Mouse (Mus musculus) megakaryocyte, embryonic 14.5 days (primary cell): ENCODE results near the gene Stk10. TPM values are rescaled to one million over a fixed set of nuclear protein-coding genes. Genes with fewer than 3 reads are reported as not detected.

Experiments used
- H3K27me3 ChIP-seq: replicated peaks from 2 replicates; pipeline ENCODE3; 2012; ENCODE audit warnings: inconsistent platforms
- H3K36me3 ChIP-seq: replicated peaks from 2 replicates; pipeline ENCODE3; 2012; ENCODE audit warnings: low read length, inconsistent platforms, mixed read lengths
- H3K4me1 ChIP-seq: 2 replicates; pipeline ENCODE4 v1.6.1; 2012; ENCODE audit warnings: inconsistent platforms
- H3K4me3 ChIP-seq: replicated peaks from 2 replicates; pipeline ENCODE3; 2012; ENCODE audit warnings: moderate library complexity, mild to moderate bottlenecking, inconsistent platforms
- H3K9me3 ChIP-seq: 2 replicates; pipeline ENCODE4 v1.6.1; 2012; ENCODE audit warnings: inconsistent platforms
- FLI1 ChIP-seq: IDR thresholded peaks from 2 replicates; pipeline ENCODE4 v1.6.1; 2012; ENCODE audit warnings: low read length, inconsistent platforms, mixed read lengths
- GATA1 ChIP-seq: IDR thresholded peaks from 3 replicates; pipeline ENCODE4 v1.6.1; 2012; ENCODE audit warnings: mixed read lengths, low read length, inconsistent platforms, borderline replicate concordance
- polyA plus RNA-seq: library from polyadenylated mRNA; stranded (reverse); fragments of >175 nt; gene quantifications from 2 replicates; pipeline ENCODE4 v1.2.3, GENCODE M21; 2012; ENCODE audit warnings: low replicate concordance; ENCODE audit not compliant: insufficient read depth

The Stk10 gene
- polyA plus RNA-seq, 1 experiment = 28.3 TPM

GRCm38 (mm10) chr11:32519354-32519753, 13.8 kb upstream of the Stk10 start:
- no peak overlapping the region for H3K4me3 ChIP-seq
- H3K9me3 ChIP-seq = no peaks in the 10 kb centered on the region
- H3K4me1 ChIP-seq = peaks cover 18% of the 10 kb centered on the region
- no peaks in the 10 kb centered on the region for H3K27me3 ChIP-seq
- no peak for TF ChIP-seq FLI1
- TF ChIP-seq GATA1 = no peak
- peaks cover 41% of the 10 kb centered on the region for H3K36me3 ChIP-seq

DNA sequence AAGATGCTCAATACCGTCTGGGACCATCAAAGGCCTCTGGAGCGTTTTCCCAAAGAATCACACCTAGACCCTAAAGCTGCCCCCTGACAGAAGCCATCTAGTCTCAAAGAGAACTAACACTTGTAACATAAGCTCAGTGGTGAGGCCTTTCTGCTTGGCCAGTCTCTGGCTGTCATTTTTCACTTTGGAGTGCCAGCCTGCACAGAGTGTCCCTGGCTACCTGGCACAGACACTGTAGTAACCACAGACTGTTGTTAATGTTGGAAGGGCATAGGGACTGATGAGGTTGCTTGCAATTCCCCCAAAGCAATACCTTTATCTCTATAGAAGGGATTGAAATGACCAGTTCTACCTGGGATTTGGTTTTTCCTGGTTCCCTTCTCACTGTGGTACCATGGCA, 11.9 kb upstream of the Stk10 start:
- no peaks in the 10 kb centered on the region for H3K27me3 ChIP-seq
- no peak overlapping the region for H3K4me3 ChIP-seq
- no peaks in the 10 kb centered on the region for H3K9me3 ChIP-seq
- peaks cover 26% of the 10 kb centered on the region for H3K4me1 ChIP-seq
- no peak for TF ChIP-seq GATA1
- no peak for TF ChIP-seq FLI1
- H3K36me3 ChIP-seq = peaks cover 35% of the 10 kb centered on the region

DNA sequence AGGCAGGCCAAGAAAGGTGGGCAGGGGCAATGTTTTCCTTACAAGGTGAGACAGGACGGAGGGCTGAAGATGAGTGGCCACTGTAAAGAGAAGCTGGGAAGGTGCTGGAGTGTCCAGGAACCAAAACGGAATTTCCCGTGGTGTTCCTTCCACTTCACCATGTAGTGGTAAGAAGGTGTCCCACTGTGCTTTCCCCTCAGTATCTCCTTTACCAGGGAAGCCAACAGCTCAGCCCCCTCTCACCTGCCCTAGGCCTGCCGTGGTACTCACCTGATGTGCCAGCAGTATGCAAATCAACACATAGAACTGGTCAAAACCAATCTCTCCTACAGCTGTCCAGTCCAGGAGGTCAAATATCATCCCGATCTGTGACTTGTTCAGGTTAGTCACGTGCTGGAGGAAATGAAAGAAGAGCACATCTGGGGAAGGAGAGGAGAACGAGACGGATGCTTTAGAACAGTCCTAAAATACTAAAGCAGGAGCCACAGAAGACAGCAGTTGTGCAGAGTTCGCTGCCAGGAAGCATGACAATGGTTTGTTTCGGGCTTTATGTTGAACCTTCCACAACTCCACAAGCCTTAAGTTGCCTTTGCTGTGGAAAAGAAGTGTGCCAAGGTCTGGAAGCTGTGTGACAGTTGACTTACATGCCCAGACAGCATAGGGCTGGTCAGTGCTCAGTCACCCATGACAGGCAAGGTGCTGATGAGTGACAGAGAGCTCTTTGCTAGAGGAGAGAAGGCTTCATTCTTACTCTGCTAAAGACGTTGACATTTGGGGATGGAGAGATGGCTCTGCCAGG, 8.8 kb upstream of the Stk10 start:
- Histone ChIP-seq H3K36me3 (peaks cover 24% of the 10 kb centered on the region), H3K27me3 (no peaks in the 10 kb centered on the region), H3K9me3 (no peaks in the 10 kb centered on the region), H3K4me3 (no peak overlapping the region), H3K4me1 (peaks cover 20% of the 10 kb centered on the region)
- no peak for TF ChIP-seq GATA1
- no peak for TF ChIP-seq FLI1

- TF ChIP-seq FLI1 = no peak
- no peak for TF ChIP-seq GATA1
- peaks cover 31% of the 10 kb centered on the region for H3K4me1 ChIP-seq
- H3K27me3 ChIP-seq = no peaks in the 10 kb centered on the region
- no peak overlapping the region for H3K4me3 ChIP-seq
- peaks cover 12% of the 10 kb centered on the region for H3K36me3 ChIP-seq
- no peaks in the 10 kb centered on the region for H3K9me3 ChIP-seq
Measured at GRCm38 (mm10) chr11:32527006-32527405, 6.1 kb upstream of the Stk10 start.

GRCm38 (mm10) chr11:32530151-32530550, 3.0 kb upstream of the Stk10 start:
- Histone ChIP-seq H3K4me3 (no peak overlapping the region), H3K9me3 (no peaks in the 10 kb centered on the region), H3K36me3 (peaks cover 9% of the 10 kb centered on the region), H3K27me3 (no peaks in the 10 kb centered on the region), H3K4me1 (peaks cover 38% of the 10 kb centered on the region)
- TF ChIP-seq FLI1 (no peak), GATA1 (no peak)

- H3K36me3 ChIP-seq = peaks cover 22% of the 10 kb centered on the region
- no peak for TF ChIP-seq GATA1
- no peak for TF ChIP-seq FLI1
- no peaks in the 10 kb centered on the region for H3K27me3 ChIP-seq
- peak within 1 kb of the TSS; percentile 97 for H3K4me3 ChIP-seq
- peaks cover 56% of the 10 kb centered on the region for H3K4me1 ChIP-seq
- H3K9me3 ChIP-seq = no peaks in the 10 kb centered on the region
Measured at GRCm38 (mm10) chr11:32531871-32532764, 987 bp upstream of the Stk10 start, which contains the start of gene Efcab9. Gene Efcab9 (minus strand): TSS chr11:32532081.

DNA sequence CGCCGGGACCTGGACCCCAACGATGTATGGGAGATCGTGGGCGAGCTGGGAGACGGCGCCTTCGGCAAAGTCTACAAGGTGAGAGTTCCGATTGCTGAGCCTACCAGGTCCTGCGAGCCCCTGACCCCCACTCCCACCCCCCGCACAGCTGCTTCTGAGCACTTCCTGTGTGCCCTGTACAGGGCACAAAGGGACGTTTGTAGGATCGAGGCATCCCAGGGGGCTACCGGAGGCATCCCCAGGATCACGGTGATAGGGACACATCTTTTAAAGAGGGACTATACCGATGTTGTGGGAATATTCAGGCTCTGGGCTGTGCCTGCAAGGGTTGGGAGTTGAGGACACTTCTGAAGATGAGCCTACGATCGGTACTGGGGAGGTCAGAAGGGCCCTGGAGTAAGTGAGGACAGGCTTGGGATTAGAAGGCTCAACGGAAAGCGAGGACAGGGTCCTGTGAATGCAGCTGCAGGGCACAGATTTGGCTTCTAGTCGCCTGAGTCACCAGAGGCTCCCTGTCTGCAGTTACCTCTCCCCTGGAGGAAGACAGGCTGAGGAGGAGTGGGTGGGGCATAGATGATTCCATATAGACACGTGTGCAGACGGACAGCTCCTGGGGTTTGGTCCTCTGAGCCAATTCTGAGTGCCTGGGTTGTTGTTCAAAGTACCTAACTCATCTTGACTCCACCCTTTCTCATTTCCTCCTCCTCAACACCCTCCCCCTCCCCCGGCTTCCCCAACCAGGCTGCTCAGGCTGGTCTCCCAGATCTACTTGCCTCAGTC, 567 bp downstream of the Stk10 start:
- no peaks in the 10 kb centered on the region for H3K27me3 ChIP-seq
- TF ChIP-seq FLI1 (no peak), GATA1 (no peak)
- H3K9me3 ChIP-seq = no peaks in the 10 kb centered on the region
- H3K4me1 ChIP-seq = peaks cover 72% of the 10 kb centered on the region
- peak overlapping the region; percentile 97 for H3K4me3 ChIP-seq
- H3K36me3 ChIP-seq = peaks cover 35% of the 10 kb centered on the region

- Histone ChIP-seq H3K9me3 (no peaks in the 10 kb centered on the region), H3K36me3 (peaks cover 43% of the 10 kb centered on the region), H3K27me3 (no peaks in the 10 kb centered on the region), H3K4me3 (peak overlapping the region; percentile 97), H3K4me1 (peaks cover 81% of the 10 kb centered on the region)
- TF ChIP-seq GATA1 = no peak
- no peak for TF ChIP-seq FLI1
Measured at GRCm38 (mm10) chr11:32534453-32535075, 1.5 kb downstream of the Stk10 start.

DNA sequence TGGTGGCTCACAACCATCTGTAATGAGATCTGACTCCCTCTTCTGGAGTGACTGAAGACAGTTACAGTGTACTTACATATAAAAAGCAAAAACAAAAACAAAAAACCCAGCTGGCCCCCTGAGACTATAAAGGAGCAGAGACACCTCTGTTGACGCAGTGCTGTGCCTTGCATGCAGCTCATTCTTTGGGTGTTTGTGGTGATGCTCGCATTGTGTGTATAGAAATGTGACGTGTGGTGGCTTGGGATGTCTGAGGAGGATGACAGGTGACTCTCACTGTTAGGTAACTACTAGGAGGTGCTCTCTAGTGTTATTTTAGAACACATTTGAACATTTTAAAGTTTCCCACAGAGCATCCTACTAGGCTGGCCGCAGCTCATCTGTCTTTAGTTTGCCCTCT, 2.5 kb downstream of the Stk10 start:
- no peaks in the 10 kb centered on the region for H3K27me3 ChIP-seq
- no peaks in the 10 kb centered on the region for H3K9me3 ChIP-seq
- peaks cover 87% of the 10 kb centered on the region for H3K4me1 ChIP-seq
- peaks cover 52% of the 10 kb centered on the region for H3K36me3 ChIP-seq
- no peak for TF ChIP-seq FLI1
- peak overlapping the region; percentile 87 for H3K4me3 ChIP-seq
